Mouse (Mus musculus) right cerebral cortex, postnatal 25 days (tissue): Measurements from ENCODE around the gene Heyl.
"Not testable (repeated sequence)": the region's sequence is repeated elsewhere in the genome, so short reads cannot be mapped to it uniquely, and the experiment has no call there.

Experiments
- DNase-seq: peaks from one replicate; pipeline ENCODE4 v3.0.0; 2022

Gene Heyl

DNA sequence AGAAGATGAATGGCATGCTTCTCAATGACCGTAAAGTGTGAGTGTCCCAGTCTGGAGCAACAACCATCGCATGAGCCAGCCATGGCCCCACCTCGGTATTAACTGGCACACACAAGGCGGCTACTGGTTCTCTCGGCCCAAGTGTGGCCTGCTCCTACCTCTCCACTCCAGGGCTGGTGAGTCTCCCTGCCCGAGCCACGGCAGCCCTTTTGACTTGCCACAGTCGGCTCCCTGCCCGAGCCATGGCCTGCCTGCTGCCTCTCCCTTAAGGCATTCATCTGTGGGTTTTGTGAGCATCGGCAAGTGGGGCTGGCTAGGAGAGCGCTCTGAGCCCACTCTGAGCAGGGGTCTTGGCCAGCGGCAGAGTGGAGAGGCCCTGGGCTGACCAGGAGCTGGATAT, 55.7 kb downstream of the Heyl start:
- DNase-seq, result no peak

DNA sequence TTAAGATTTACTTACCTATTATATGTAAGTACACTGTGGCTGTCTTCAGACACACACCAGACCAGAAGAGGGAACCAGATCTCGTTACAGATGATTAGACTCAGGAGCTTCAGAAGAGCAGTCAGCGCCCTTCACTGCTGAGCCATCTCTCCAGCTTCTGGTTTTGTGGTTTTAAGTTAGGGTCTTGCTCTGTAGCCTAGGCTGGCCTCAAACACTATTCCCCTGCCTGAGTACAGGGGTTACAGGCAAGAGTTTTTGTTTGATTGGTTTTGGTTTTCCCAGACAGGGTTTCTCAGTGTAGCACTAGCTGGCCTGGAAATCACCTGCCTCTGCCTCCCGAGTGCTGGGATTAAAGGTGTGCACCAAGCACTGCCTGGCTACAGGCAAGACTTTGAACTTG, 59.0 kb downstream of the Heyl start:
- no peak for DNase-seq

DNA sequence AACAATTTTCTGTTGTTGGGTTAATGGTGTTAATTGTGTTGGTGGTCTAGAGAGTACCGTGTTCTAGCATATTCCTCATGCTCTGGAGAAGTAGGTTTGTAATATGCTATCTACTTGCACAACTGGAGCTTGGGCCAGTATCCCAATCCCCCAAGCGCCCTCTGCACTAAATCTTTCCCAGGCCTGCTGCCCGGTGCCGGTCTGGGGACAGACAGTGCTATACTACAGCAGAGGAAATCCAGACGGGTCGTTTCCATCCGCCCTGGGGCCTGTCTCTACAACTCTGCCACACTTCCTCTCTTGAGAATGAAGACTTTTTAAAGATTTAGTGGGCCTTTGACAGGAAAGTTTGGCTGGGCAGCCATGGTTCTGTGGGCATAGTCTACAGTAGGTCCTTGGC, 59.6 kb downstream of the Heyl start:
- DNase-seq, result no peak

DNA sequence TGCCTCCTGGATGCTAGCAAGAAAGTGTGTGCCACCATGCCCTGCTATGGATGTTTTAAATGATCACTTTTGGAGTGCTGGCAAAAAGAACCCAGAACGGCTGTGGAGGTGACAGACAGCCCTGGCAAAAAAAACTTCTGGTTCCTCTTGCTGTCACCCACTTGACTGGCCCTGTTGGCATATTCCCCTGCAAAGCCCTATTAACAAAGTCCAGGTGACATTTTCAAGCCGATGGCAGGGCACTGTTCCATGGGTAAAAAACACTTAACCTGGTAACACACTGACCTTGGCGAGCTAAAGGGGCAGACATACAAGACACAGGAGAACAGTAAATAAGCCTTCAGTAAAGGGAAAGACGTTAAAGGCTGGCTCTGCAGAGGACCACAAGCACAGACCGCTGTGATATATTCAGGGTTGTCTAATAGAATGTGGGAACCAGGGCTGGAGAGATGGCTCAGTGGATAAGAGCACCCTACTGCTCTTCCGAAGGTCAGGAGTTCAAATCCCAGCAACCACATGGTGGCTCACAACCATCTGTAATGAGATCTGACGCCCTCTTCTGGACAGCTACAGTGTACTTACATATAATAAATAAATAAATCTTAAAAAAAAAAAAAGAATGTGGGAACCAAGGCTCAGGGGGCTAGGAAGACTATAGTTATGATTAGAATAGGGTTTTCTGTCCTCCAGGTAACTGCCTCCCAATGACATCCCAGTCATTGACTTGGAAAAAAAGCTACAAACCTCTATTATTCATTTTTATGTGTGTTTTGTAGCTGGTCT, 60.5 kb downstream of the Heyl start:
- no peak for DNase-seq

DNA sequence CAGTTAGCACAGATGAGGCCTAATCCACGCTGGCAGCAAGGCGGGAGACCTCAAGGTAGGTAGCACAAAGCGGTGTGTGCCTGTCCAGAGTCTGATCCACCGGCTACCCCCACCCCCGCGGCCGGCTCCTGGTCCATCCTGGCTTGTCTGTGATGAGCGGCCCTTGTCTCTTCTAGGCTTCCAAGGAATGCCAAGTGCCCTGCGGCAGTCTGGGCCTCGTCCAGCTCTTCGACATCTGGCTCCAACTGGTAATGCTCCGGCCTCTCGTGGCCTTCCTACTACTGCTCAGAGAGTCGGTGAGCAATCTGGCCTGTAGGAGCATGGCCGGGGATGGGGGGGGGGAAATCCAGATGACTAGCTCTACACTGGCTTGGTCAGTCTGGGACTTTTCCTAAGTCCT, 61.7 kb downstream of the Heyl start:
- DNase-seq, result not testable (repeated sequence)

DNA sequence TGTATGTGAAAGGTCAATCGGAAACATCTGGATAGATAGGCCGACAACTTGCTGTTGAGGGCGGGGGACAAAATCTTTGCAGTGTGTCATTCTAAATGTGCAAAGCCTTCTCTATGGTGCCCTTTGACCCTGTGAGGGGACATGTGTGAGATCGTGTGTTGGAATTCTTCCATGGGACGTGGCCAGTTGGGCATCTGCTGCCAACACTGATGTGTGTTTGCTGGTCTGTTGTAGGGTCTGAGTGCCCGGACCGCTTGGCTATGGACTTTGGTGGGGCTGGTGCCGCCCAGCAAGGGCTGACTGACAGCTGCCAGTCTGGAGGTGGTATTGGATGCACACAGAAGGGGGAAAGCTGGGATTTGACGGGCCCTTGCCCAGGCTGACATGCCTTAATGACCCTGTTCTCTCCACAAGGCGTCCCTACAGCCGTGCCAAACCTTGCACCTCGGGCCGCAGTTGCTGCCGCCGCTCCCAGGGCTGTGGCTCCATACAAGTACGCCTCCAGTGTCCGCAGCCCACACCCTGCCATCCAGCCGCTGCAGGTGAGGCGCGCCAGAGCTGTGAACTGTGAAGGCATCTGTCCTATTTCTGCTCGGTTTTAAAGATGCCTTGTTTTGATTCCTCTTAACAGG, 62.3 kb downstream of the Heyl start:
- no peak for DNase-seq

DNA sequence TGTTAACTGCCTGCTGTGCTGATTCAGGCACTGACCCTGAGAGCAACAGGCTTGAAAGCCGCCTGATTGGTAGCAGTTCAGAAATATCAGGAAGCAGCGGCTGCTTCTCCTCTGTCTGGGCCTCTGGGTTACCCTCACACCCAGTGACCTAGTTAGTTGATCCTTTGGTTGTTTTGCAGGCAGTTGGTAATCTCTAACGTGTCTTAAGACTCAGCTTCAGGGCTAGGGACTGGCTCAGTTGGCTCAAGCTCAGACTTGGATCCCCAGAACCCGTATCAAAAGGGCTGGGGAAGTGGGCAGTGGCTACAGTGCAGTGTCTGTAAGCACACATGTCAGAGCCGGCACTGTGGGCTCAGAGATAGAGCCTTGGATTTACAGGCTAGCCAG, 62.8 kb downstream of the Heyl start:
- no peak for DNase-seq

DNA sequence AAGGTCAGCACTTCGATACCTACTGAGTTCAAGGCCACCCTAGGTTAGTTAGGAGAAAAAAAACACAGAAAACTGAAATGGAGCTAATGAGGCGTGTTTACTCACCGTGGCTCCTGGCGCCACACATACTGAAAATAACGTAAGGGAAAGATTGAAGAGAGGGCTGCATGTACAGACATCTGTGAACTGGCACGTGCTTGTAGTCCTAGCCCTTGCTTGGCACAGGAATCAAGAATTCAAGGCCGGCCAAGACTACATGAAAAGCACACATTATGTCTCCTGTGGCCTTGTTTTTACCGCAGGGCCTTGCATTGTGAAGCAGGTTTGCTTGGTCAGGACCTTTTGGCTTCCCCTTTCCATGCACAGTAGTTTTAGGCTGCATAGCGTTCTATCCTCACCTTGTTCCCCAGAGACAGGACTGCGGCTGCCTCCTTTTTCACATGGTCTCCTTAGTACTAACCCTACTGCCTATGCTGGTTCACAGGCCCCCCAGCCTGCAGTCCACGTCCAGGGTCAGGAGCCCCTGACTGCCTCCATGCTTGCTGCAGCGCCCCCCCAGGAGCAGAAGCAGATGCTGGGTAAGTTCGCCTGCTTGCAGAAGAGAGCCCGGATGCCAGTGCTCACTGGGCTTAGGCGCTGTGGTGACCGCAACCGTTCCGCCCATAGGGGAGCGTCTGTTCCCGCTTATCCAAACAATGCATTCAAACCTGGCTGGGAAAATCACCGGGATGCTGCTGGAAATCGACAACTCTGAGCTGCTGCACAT, 64.0 kb downstream of the Heyl start:
- DNase-seq, result no peak

DNA sequence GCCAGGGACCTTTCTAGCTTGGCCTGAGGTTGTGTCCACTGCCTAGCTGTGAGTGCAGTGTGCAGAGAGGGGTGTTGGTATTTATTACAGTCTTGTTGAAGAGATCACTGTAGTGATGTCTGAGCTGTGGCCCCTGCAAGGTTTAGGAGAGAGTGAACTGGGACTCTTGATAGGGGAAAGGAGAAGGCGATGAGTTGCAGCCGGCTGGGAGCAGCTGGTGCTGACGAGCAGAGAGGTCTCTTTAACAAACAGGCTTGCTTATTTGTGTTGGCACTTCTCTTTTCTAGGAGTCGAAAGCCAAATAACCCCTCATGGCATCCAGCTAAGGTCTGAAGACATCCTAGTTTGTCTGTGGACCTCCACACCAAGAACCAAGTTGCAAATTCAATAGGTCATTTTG, 64.9 kb downstream of the Heyl start:
- DNase-seq, result no peak

DNA sequence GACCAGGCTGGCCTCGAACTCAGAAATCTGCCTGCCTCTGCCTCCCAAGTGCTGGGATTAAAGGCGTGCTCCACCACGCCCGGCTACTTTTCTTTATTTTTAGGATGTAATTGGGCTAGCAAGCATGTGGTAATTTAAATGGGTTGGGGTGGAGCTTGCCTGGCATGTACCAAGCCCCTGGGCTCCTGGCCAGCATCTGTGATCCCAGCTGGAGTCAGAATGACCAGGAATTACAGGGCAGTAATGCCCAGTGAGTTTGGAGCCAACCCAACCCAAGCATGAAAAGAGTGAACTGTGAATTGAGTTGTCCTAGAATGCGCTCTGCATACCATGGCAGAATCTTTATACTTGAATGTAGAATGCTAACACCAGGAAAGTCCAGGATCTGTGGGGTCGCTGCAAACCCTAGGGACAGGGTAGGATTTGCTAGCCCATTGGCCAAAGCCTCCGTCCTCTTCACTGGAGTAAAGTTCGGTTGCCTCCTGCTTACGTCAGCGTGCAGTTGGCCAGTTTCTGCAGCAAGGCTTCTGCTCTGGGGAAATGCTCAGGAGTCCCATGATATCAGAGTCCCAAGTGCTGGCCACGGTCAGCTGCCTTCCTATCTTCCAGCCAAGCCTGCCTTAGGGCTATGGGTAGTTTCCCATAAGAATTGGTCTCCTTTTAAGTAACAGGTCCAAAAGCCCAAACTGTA, 65.8 kb downstream of the Heyl start:
- DNase-seq, result no peak
